Mouse (Mus musculus) heart, postnatal 0 days (tissue): ENCODE measurements around the gene Sectm1b.

Experiments
- CTCF ChIP-seq: IDR thresholded peaks from 2 replicates; pipeline ENCODE4 v1.5.1; 2016; ENCODE audit warnings: antibody characterized with exemption, control low read depth, low read depth
- EP300 ChIP-seq: IDR thresholded peaks from 2 replicates; pipeline ENCODE4 v1.6.1; 2016; ENCODE audit warnings: antibody characterized with exemption, low read depth

DNA sequence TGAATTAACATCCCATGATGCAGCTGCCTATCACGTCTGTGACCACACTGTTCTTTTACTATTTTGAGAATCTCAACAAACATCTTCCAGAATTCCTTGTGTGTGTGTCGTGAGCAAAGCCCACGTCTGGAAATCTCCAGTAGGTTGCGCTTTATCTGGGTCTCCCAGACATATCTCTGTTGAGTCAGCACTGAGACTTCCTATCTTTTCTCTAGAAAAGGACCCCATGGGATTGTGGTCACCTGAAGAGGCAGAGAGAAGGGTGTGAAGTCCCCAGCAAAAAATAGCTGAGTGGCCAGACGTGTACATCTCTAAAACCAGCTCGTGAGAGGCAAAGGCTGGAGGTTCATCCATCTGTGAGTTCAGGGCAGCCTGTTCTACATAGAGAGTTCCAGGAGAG, 39.2 kb downstream of the Sectm1b start:
- TF ChIP-seq CTCF (no peak), EP300 (no peak)
